Mouse (Mus musculus): ENCODE measurements at regions not wholly inside any gene's neighbourhood (a gene's known extent, or its start where the extent isn't known, plus 50 kb on each side); places are given as distances from the start of the nearest gene placed in this dataset.
A peak's percentile ranks its signal among the peaks of the same experiment; 100 is the strongest.

GRCm38 (mm10) chr10:121206002-121206742 lies 144.9 kb downstream of the Tbc1d30 start:
- 15% methylated on average over 15 of the region's 15 CpGs for WGBS
- peak; percentile 94 for ATAC-seq (ENCODE audit: low read depth)
- no peaks in the 10 kb centered on the region for H3K36me3 ChIP-seq (ENCODE audit: control insufficient read depth, insufficient read depth, low read length)
- H3K4me1 ChIP-seq (ENCODE audit: control insufficient read depth, insufficient read depth, low read length) = peaks cover 17% of the 10 kb centered on the region
- H3K27me3 ChIP-seq (replicated peaks; ENCODE audit: control insufficient read depth, insufficient read depth, low read length) = no peaks in the 10 kb centered on the region
- H3K9ac ChIP-seq (ENCODE audit: low read depth, low read length) = no peak overlapping the region
- peak; percentile 86 for DNase-seq (ENCODE audit: low spot score)
- H3K4me3 ChIP-seq (ENCODE audit: low read depth, low read length) = no peak overlapping the region
- peak overlapping the region; percentile 15; the same call in 1 of the 2 replicates for H3K4me2 ChIP-seq (ENCODE audit: low read depth, low read length)
- H3K27ac ChIP-seq (replicated peaks; ENCODE audit: low read depth, low read length) = peak overlapping the region; percentile 67
- H3K9me3 ChIP-seq (ENCODE audit: control insufficient read depth, low read length) = no peaks in the 10 kb centered on the region

DNA sequence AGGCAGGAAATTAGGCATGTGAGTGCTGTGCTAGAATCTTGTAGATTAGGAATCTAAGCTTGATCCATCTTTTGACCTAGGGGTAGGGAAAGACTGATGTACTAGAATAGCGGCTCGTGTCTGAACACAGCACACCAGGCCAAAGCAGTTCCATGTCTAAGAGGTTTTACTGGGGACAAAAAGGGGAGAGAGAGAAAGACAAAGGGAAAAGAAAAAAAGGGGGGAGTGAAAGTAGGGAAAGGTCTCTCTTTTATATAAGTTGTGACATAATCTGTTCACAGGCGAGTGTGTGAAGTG lies 144.4 kb downstream of the Tbc1d30 start:
- Histone ChIP-seq H3K4me1 (ENCODE audit: control insufficient read depth, insufficient read depth, low read length) (peaks cover 17% of the 10 kb centered on the region), H3K27me3 (replicated peaks; ENCODE audit: control insufficient read depth, insufficient read depth, low read length) (no peaks in the 10 kb centered on the region), H3K4me3 (ENCODE audit: low read depth, low read length) (no peak overlapping the region), H3K9ac (ENCODE audit: low read depth, low read length) (no peak overlapping the region), H3K27ac (replicated peaks; ENCODE audit: low read depth, low read length) (peak overlapping the region; percentile 67), H3K36me3 (ENCODE audit: control insufficient read depth, insufficient read depth, low read length) (no peaks in the 10 kb centered on the region), H3K4me2 (ENCODE audit: low read depth, low read length) (no peak overlapping the region), H3K9me3 (ENCODE audit: control insufficient read depth, low read length) (no peaks in the 10 kb centered on the region)
- DNase-seq (ENCODE audit: low spot score) (no peak), ATAC-seq (ENCODE audit: low read depth) (no peak)
- WGBS = 59% methylated on average over 3 of the region's 3 CpGs
